ENCODE assay signal across 19 mouse cellular contexts in genomic region chr2:93926141-93926540, GRCm38 (mm10). TPM values are rescaled to one million over a fixed set of nuclear protein-coding genes. Genes with fewer than 3 reads are reported as not detected.
"Had no signal": no experiment of that assay in that cellular context is flagged by ENCODE, and none has a peak within 500 bp of the region (broad histone marks: within the 10 kb centered on the region; RNA-seq: fewer than 3 reads in every experiment).

No protein-coding gene starts in this region.

- H3K27me3 ChIP-seq: neural tube, embryonic 13.5 days; neural tube, embryonic 15.5 days; stomach, embryonic 15.5 days had no signal

- DNase-seq: retina, postnatal 1 day; right cerebral cortex, adult 18-20 months; right cerebral cortex, postnatal 14 days; right cerebral cortex, postnatal 25 days; right cerebral cortex, postnatal 4 days; spleen, adult 18-20 months; thymus, adult 18-20 months; thymus, adult 2 months; thymus, postnatal 14 days; thymus, postnatal 25 days; thymus, postnatal 36 days; thymus, postnatal 4 days had no signal

- H3K36me3 ChIP-seq: neural tube, embryonic 13.5 days; neural tube, embryonic 15.5 days; stomach, embryonic 15.5 days had no signal

- H3K4me1 ChIP-seq: neural tube, embryonic 13.5 days; neural tube, embryonic 15.5 days; stomach, embryonic 15.5 days had no signal

- H3K9ac ChIP-seq: neural tube, embryonic 13.5 days; neural tube, embryonic 15.5 days; stomach, embryonic 15.5 days had no signal

- H3K4me3 ChIP-seq: neural tube, embryonic 13.5 days; neural tube, embryonic 15.5 days; stomach, embryonic 15.5 days had no signal

- H3K4me2 ChIP-seq: neural tube, embryonic 13.5 days; neural tube, embryonic 15.5 days; stomach, embryonic 15.5 days had no signal

- H3K9me3 ChIP-seq: neural tube, embryonic 13.5 days; stomach, embryonic 15.5 days had no signal

- H3K27ac ChIP-seq: neural tube, embryonic 13.5 days; neural tube, embryonic 15.5 days; stomach, embryonic 15.5 days; stomach, postnatal 0 days had no signal

RNA-seq across cellular contexts. Expression of gene Gm13889, which starts 30.9 kb away (rescaled TPM):
- total RNA-seq: neutrophil, adult 5-6 weeks had no signal

RNA-seq across cellular contexts. Expression of gene Accsl, which starts 57.2 kb away (rescaled TPM):
- total RNA-seq: neutrophil, adult 5-6 weeks had no signal
- polyA plus RNA-seq: small intestine, adult 2 months; stomach, postnatal 0 days; testis, adult 2 months had no signal
